Mouse (Mus musculus): ENCODE data around the gene Psmd9. TPM values are rescaled to one million over a fixed set of nuclear protein-coding genes. Genes with fewer than 3 reads are reported as not detected.

The Psmd9 gene
- polyA plus RNA-seq, 1 experiment from 2014 or later = 71.5 TPM

- no peaks in the 10 kb centered on the region for H3K36me3 ChIP-seq (replicated peaks)
- H3K27ac ChIP-seq = peak overlapping the region; percentile 100
- peak overlapping the region; percentile 94 for H3K4me3 ChIP-seq
- no peaks in the 10 kb centered on the region for H3K27me3 ChIP-seq (replicated peaks)
- no peaks in the 10 kb centered on the region for H3K9me3 ChIP-seq
- H3K4me1 ChIP-seq = peaks cover 66% of the 10 kb centered on the region
- H3K4me2 ChIP-seq = peak overlapping the region; percentile 99
- ATAC-seq (replicated peaks) = no peak
- no peak overlapping the region for H3K9ac ChIP-seq
- 18% methylated on average over 18 of the region's 18 CpGs for WGBS
These were observed 36.0 kb upstream of the Psmd9 start for GRCm38 (mm10) chr5:123133083-123133783.

GRCm38 (mm10) chr5:123133784-123134143 is 35.4 kb upstream of the Psmd9 start:
- H3K27me3 ChIP-seq (replicated peaks) = no peaks in the 10 kb centered on the region
- H3K9ac ChIP-seq = no peak overlapping the region
- peak overlapping the region; percentile 100 for H3K27ac ChIP-seq
- H3K4me3 ChIP-seq = peak overlapping the region; percentile 94; the same call in 1 of the 2 replicates
- H3K4me1 ChIP-seq = peaks cover 66% of the 10 kb centered on the region
- H3K36me3 ChIP-seq (replicated peaks) = no peaks in the 10 kb centered on the region
- ATAC-seq (replicated peaks) = 0 out of 2 replicates have a peak, but pooled peaks have one; percentile 1
- peak overlapping the region; percentile 99 for H3K4me2 ChIP-seq
- H3K9me3 ChIP-seq = no peaks in the 10 kb centered on the region
- 7% methylated on average over 7 of the region's 7 CpGs for WGBS

- WGBS = 16% methylated on average over 13 of the region's 13 CpGs
- peak overlapping the region; percentile 100 for H3K27ac ChIP-seq
- H3K4me1 ChIP-seq = peaks cover 66% of the 10 kb centered on the region
- no peaks in the 10 kb centered on the region for H3K27me3 ChIP-seq (replicated peaks)
- peak overlapping the region; percentile 94 for H3K4me3 ChIP-seq
- H3K9me3 ChIP-seq = no peaks in the 10 kb centered on the region
- H3K9ac ChIP-seq = peak overlapping the region; percentile 98
- no peak for ATAC-seq (replicated peaks)
- peak overlapping the region; percentile 99 for H3K4me2 ChIP-seq
- H3K36me3 ChIP-seq (replicated peaks) = no peaks in the 10 kb centered on the region
These were observed 34.9 kb upstream of the Psmd9 start for GRCm38 (mm10) chr5:123134186-123134874.

- H3K9ac ChIP-seq = peak overlapping the region; percentile 98
- H3K36me3 ChIP-seq (replicated peaks) = no peaks in the 10 kb centered on the region
- H3K9me3 ChIP-seq = no peaks in the 10 kb centered on the region
- H3K4me2 ChIP-seq = peak overlapping the region; percentile 99
- peaks cover 66% of the 10 kb centered on the region for H3K4me1 ChIP-seq
- H3K27me3 ChIP-seq (replicated peaks) = no peaks in the 10 kb centered on the region
- peak overlapping the region; percentile 100 for H3K27ac ChIP-seq
- no peak for ATAC-seq (replicated peaks)
- 17% methylated on average over 8 of the region's 8 CpGs for WGBS
- peak overlapping the region; percentile 94 for H3K4me3 ChIP-seq
These were observed 34.3 kb upstream of the Psmd9 start for GRCm38 (mm10) chr5:123134875-123135382.

- ATAC-seq (replicated peaks) = 0 out of 2 replicates have a peak, but pooled peaks have one; percentile 0
- H3K36me3 ChIP-seq (replicated peaks) = no peaks in the 10 kb centered on the region
- H3K9ac ChIP-seq = peak overlapping the region; percentile 98
- no peaks in the 10 kb centered on the region for H3K27me3 ChIP-seq (replicated peaks)
- H3K27ac ChIP-seq = peak overlapping the region; percentile 100
- H3K4me1 ChIP-seq = peaks cover 66% of the 10 kb centered on the region
- H3K4me3 ChIP-seq = peak overlapping the region; percentile 94
- no peaks in the 10 kb centered on the region for H3K9me3 ChIP-seq
- H3K4me2 ChIP-seq = peak overlapping the region; percentile 99
- 2% methylated on average over 30 of the region's 30 CpGs for WGBS
These were observed 33.5 kb upstream of the Psmd9 start for GRCm38 (mm10) chr5:123135471-123136360.

GRCm38 (mm10) chr5:123136361-123137043 is 32.7 kb upstream of the Psmd9 start:
- H3K4me3 ChIP-seq = peak overlapping the region; percentile 94
- peak overlapping the region; percentile 98 for H3K9ac ChIP-seq
- ATAC-seq (replicated peaks) = peak; percentile 15; the same call in 1 of the 2 replicates
- no peaks in the 10 kb centered on the region for H3K27me3 ChIP-seq (replicated peaks)
- peak overlapping the region; percentile 99 for H3K4me2 ChIP-seq
- H3K4me1 ChIP-seq = peaks cover 64% of the 10 kb centered on the region
- WGBS = under 1% methylated on average over 13 of the region's 13 CpGs
- no peaks in the 10 kb centered on the region for H3K9me3 ChIP-seq
- H3K27ac ChIP-seq = peak overlapping the region; percentile 100
- H3K36me3 ChIP-seq (replicated peaks) = no peaks in the 10 kb centered on the region

GRCm38 (mm10) chr5:123137044-123137909 is 31.9 kb upstream of the Psmd9 start:
- no peak for ATAC-seq (replicated peaks)
- peak overlapping the region; percentile 99 for H3K4me2 ChIP-seq
- H3K36me3 ChIP-seq (replicated peaks) = no peaks in the 10 kb centered on the region
- no peaks in the 10 kb centered on the region for H3K27me3 ChIP-seq (replicated peaks)
- WGBS = 2% methylated on average over 20 of the region's 20 CpGs
- H3K4me3 ChIP-seq = peak overlapping the region; percentile 94
- H3K27ac ChIP-seq = peak overlapping the region; percentile 100
- no peaks in the 10 kb centered on the region for H3K9me3 ChIP-seq
- peaks cover 56% of the 10 kb centered on the region for H3K4me1 ChIP-seq
- H3K9ac ChIP-seq = peak overlapping the region; percentile 98

GRCm38 (mm10) chr5:123137910-123138229 is 31.3 kb upstream of the Psmd9 start:
- peak overlapping the region; percentile 100 for H3K27ac ChIP-seq
- no peaks in the 10 kb centered on the region for H3K27me3 ChIP-seq (replicated peaks)
- no peak for ATAC-seq (replicated peaks)
- no peaks in the 10 kb centered on the region for H3K9me3 ChIP-seq
- H3K9ac ChIP-seq = peak overlapping the region; percentile 98
- H3K4me1 ChIP-seq = peaks cover 50% of the 10 kb centered on the region
- H3K4me2 ChIP-seq = peak overlapping the region; percentile 99
- 0% methylated on average over 6 of the region's 6 CpGs for WGBS
- peak overlapping the region; percentile 94 for H3K4me3 ChIP-seq
- H3K36me3 ChIP-seq (replicated peaks) = no peaks in the 10 kb centered on the region

- WGBS = under 1% methylated on average over 40 of the region's 40 CpGs
- Histone ChIP-seq H3K36me3 (replicated peaks) (no peaks in the 10 kb centered on the region), H3K4me2 (peak overlapping the region; percentile 99), H3K4me3 (peak overlapping the region; percentile 94), H3K9ac (peak overlapping the region; percentile 98), H3K4me1 (peaks cover 47% of the 10 kb centered on the region), H3K27me3 (replicated peaks) (no peaks in the 10 kb centered on the region), H3K9me3 (no peaks in the 10 kb centered on the region), H3K27ac (peak overlapping the region; percentile 100)
- ATAC-seq (replicated peaks) = 0 out of 2 replicates have a peak, but pooled peaks have one; percentile 10
These were observed 30.8 kb upstream of the Psmd9 start for GRCm38 (mm10) chr5:123138230-123138911.

- peak overlapping the region; percentile 99 for H3K4me2 ChIP-seq
- H3K9ac ChIP-seq = peak overlapping the region; percentile 98
- no peaks in the 10 kb centered on the region for H3K9me3 ChIP-seq
- no peaks in the 10 kb centered on the region for H3K36me3 ChIP-seq (replicated peaks)
- peak overlapping the region; percentile 94 for H3K4me3 ChIP-seq
- H3K27ac ChIP-seq = peak overlapping the region; percentile 100
- WGBS = under 1% methylated on average over 39 of the region's 39 CpGs
- H3K27me3 ChIP-seq (replicated peaks) = no peaks in the 10 kb centered on the region
- no peak for ATAC-seq (replicated peaks)
- peaks cover 46% of the 10 kb centered on the region for H3K4me1 ChIP-seq
These were observed 30.1 kb upstream of the Psmd9 start for GRCm38 (mm10) chr5:123138953-123139721.
